Mouse (Mus musculus) forebrain, embryonic 16.5 days (tissue): ENCODE measurements at regions not wholly inside any gene's neighbourhood (a gene's known extent, or its start where the extent isn't known, plus 50 kb on each side); places are given as distances from the start of the nearest gene placed in this dataset.
A peak's percentile ranks its signal among the peaks of the same experiment; 100 is the strongest.

Source experiments
- ATAC-seq: fragments of 200-750 bp; cut with Nextera tagmentation; 2 replicates; pipeline ENCODE4 v1.8.0; 2017; ENCODE audit warnings: mild to moderate bottlenecking, moderate library complexity
- H3K27ac ChIP-seq: fragments of 300-500 bp; sonication (generic); 2 replicates; pipeline ENCODE4 v1.5.1; 2014; ENCODE audit warnings: low read length, control low read depth
- H3K27me3 ChIP-seq: fragments of 300-500 bp; sonication (generic); replicated peaks from 2 replicates; pipeline ENCODE4 v1.6.1; 2014; ENCODE audit warnings: low read length; ENCODE audit not compliant: control insufficient read depth, insufficient read depth
- H3K36me3 ChIP-seq: fragments of 300-500 bp; sonication (generic); 2 replicates; pipeline ENCODE4 v1.6.1; 2014; ENCODE audit not compliant: control insufficient read depth, insufficient read depth
- H3K4me1 ChIP-seq: fragments of 300-500 bp; sonication (generic); replicated peaks from 2 replicates; pipeline ENCODE4 v1.6.1; 2014; ENCODE audit warnings: low read length; ENCODE audit not compliant: control insufficient read depth, insufficient read depth
- H3K4me2 ChIP-seq: fragments of 300-500 bp; sonication (generic); 2 replicates; pipeline ENCODE4 v1.6.1; 2014; ENCODE audit warnings: mild to moderate bottlenecking, low read length, control low read depth
- H3K4me3 ChIP-seq: fragments of 300-500 bp; sonication (generic); replicated peaks from 2 replicates; pipeline ENCODE4 v1.5.1; 2014; ENCODE audit warnings: mild to moderate bottlenecking, low read length, control low read depth
- H3K9ac ChIP-seq: fragments of 300-500 bp; sonication (generic); replicated peaks from 2 replicates; pipeline ENCODE4 v1.6.1; 2014; ENCODE audit warnings: low read depth, low read length, control low read depth
- H3K9me3 ChIP-seq: fragments of 300-500 bp; sonication (generic); 2 replicates; pipeline ENCODE4 v1.6.1; 2016; ENCODE audit warnings: low read length; ENCODE audit not compliant: control insufficient read depth
- WGBS: fragments of 180-500 bp; shearing (Covaris S2); extraction: QIAGEN DNeasy Blood & Tissue Kit; methylation state at CpG from one replicate; pipeline ENCODE4 v1.1.7; 2014; 5-methylcytosine and 5-hydroxymethylcytosine counted together

- no peak overlapping the region for H3K4me3 ChIP-seq
- H3K27ac ChIP-seq, result no peak overlapping the region
- peaks cover 10% of the 10 kb centered on the region for H3K4me1 ChIP-seq
- no peaks in the 10 kb centered on the region for H3K9me3 ChIP-seq
- H3K27me3 ChIP-seq, result no peaks in the 10 kb centered on the region
- no peaks in the 10 kb centered on the region for H3K36me3 ChIP-seq
- ATAC-seq, result peak; percentile 89
- 0% methylated on average over 1 of the region's 1 CpGs for WGBS
- H3K4me2 ChIP-seq, result no peak overlapping the region
- no peak overlapping the region for H3K9ac ChIP-seq
These were observed 113.1 kb upstream of the Jag1 start for GRCm38 (mm10) chr2:137229422-137230069.

DNA sequence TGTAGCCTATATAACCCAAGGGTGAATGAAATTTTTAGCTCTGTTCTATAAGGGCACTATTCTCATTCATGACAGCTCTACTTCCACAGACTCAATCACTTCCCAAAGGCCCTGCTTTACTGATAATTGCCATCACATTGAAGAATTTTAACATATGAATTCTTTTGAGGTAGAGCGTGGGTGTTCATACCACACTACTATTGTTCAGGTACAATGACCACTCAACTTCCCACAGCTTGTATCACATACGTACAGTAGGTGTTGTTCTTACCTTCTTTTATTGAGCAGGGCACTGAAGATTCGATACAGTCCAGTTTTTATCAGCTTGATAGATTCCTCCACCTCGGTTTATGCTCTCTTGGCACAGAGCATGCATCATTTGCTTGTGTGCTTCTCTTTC is 111.1 kb upstream of the Jag1 start:
- H3K27ac ChIP-seq, result no peak overlapping the region
- WGBS, result 86% methylated on average over 4 of the region's 4 CpGs
- ATAC-seq, result no peak
- no peaks in the 10 kb centered on the region for H3K36me3 ChIP-seq
- H3K4me2 ChIP-seq, result no peak overlapping the region
- no peak overlapping the region for H3K9ac ChIP-seq
- no peaks in the 10 kb centered on the region for H3K27me3 ChIP-seq
- H3K9me3 ChIP-seq, result no peaks in the 10 kb centered on the region
- H3K4me1 ChIP-seq, result peaks cover 10% of the 10 kb centered on the region
- no peak overlapping the region for H3K4me3 ChIP-seq

GRCm38 (mm10) chr2:137224702-137225552 is 108.5 kb upstream of the Jag1 start:
- 86% methylated on average over 10 of the region's 10 CpGs for WGBS
- Histone ChIP-seq H3K4me1 (peaks cover 6% of the 10 kb centered on the region), H3K9ac (no peak overlapping the region), H3K27me3 (no peaks in the 10 kb centered on the region), H3K36me3 (no peaks in the 10 kb centered on the region), H3K9me3 (no peaks in the 10 kb centered on the region), H3K4me2 (no peak overlapping the region), H3K4me3 (no peak overlapping the region), H3K27ac (no peak overlapping the region)
- ATAC-seq, result no peak

GRCm38 (mm10) chr2:137215697-137216096 is 99.3 kb upstream of the Jag1 start:
- H3K27ac ChIP-seq, result no peak overlapping the region

DNA sequence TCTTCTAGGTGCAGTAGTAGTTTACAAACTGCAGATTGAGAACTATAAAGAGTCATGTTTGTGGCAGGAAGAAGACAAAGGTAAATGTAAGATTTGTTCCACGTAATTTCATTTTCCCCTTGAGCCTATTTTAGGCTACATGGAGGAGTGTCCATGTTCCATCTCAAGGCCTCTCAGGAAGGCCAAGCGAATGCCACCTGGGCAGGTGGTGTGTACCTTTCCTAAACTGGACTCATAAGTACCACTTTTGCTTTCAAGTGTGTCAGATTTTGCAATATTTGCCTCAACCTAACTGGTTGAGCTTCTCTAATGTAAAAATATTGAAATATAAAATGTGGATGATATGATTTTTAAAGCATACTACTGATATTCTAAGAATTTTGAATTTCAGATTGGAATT is 91.4 kb upstream of the Jag1 start:
- Histone ChIP-seq H3K4me3 (no peak overlapping the region), H3K27me3 (no peaks in the 10 kb centered on the region), H3K9me3 (no peaks in the 10 kb centered on the region), H3K4me1 (no peaks in the 10 kb centered on the region), H3K4me2 (no peak overlapping the region), H3K27ac (no peak overlapping the region), H3K36me3 (no peaks in the 10 kb centered on the region), H3K9ac (no peak overlapping the region)
- no peak for ATAC-seq
- 86% methylated on average over 2 of the region's 2 CpGs for WGBS

More at GRCm38 (mm10) chr2:137215697-137216096, 99.3 kb upstream of the Jag1 start:
- no peaks in the 10 kb centered on the region for H3K27me3 ChIP-seq
- H3K9ac ChIP-seq, result no peak overlapping the region
- H3K4me1 ChIP-seq, result no peaks in the 10 kb centered on the region
- no peaks in the 10 kb centered on the region for H3K36me3 ChIP-seq
- no peaks in the 10 kb centered on the region for H3K9me3 ChIP-seq
- H3K4me3 ChIP-seq, result no peak overlapping the region
- H3K4me2 ChIP-seq, result no peak overlapping the region
- ATAC-seq, result no peak
- 87% methylated on average over 7 of the region's 7 CpGs for WGBS

- no peaks in the 10 kb centered on the region for H3K9me3 ChIP-seq
- no peak overlapping the region for H3K4me2 ChIP-seq
- no peak for ATAC-seq
- WGBS, result 61% methylated on average over 6 of the region's 6 CpGs
- no peaks in the 10 kb centered on the region for H3K27me3 ChIP-seq
- no peak overlapping the region for H3K9ac ChIP-seq
- H3K4me1 ChIP-seq, result no peaks in the 10 kb centered on the region
- no peaks in the 10 kb centered on the region for H3K36me3 ChIP-seq
- H3K27ac ChIP-seq, result no peak overlapping the region
- H3K4me3 ChIP-seq, result no peak overlapping the region
These were observed 87.9 kb upstream of the Jag1 start for GRCm38 (mm10) chr2:137204274-137204850.

- no peak overlapping the region for H3K4me2 ChIP-seq
- ATAC-seq, result no peak
- H3K9ac ChIP-seq, result no peak overlapping the region
- no peaks in the 10 kb centered on the region for H3K36me3 ChIP-seq
- H3K27me3 ChIP-seq, result no peaks in the 10 kb centered on the region
- H3K4me3 ChIP-seq, result no peak overlapping the region
- H3K9me3 ChIP-seq, result no peaks in the 10 kb centered on the region
- no peak overlapping the region for H3K27ac ChIP-seq
- no peaks in the 10 kb centered on the region for H3K4me1 ChIP-seq
- WGBS, result 91% methylated on average over 4 of the region's 4 CpGs
These were observed 83.7 kb upstream of the Jag1 start for GRCm38 (mm10) chr2:137200101-137200500.

DNA sequence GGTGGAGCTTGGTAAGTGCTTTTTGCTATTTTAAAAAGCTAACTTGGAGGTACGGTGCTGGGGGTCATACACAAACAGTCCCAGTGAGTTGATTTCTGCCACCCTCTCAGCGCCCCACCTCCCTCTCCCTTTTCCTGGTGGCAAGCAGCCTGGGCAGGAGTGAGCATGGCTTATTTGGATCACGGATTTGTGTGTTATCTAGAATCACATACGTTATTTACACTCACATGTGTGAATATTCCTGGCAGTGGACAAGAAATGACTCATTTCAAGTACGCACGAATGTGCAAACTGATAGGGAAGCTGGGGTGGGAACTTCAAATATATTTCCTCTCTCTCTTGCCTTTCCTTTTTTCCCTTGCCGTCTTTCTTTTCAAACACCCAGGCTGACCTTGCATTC is 75.7 kb upstream of the Jag1 start:
- Histone ChIP-seq H3K4me1 (no peaks in the 10 kb centered on the region), H3K4me3 (no peak overlapping the region), H3K27me3 (no peaks in the 10 kb centered on the region), H3K9me3 (peaks cover 2% of the 10 kb centered on the region; the same call in 1 of the 2 replicates), H3K36me3 (no peaks in the 10 kb centered on the region), H3K27ac (no peak overlapping the region), H3K9ac (no peak overlapping the region), H3K4me2 (no peak overlapping the region)
- WGBS, result 81% methylated on average over 7 of the region's 7 CpGs
- ATAC-seq, result no peak

DNA sequence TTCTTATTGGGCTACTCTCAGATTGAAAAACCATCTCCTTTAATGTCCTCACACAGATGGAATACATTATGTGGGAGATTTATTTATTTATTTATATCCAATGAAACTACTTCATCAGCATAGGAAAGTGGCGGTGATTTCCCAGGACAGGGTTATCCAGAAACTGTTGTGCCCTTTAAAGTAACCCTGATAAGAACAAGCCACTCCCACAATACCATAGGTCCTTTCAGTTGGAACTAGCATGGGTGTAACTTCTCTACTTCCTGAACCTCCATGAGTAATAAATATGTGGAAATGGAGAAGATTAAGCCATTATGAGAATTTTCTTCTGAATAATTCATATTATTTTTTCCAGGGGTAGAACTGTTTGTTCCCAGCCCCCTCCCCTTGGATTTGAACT is 52.7 kb upstream of the Jag1 start:
- H3K9ac ChIP-seq, result no peak overlapping the region
- H3K4me1 ChIP-seq, result no peaks in the 10 kb centered on the region
- H3K36me3 ChIP-seq, result no peaks in the 10 kb centered on the region
- no peaks in the 10 kb centered on the region for H3K9me3 ChIP-seq
- H3K27me3 ChIP-seq, result no peaks in the 10 kb centered on the region
- no peak overlapping the region for H3K27ac ChIP-seq
- 94% methylated on average over 1 of the region's 1 CpGs for WGBS
- H3K4me2 ChIP-seq, result no peak overlapping the region
- ATAC-seq, result no peak
- H3K4me3 ChIP-seq, result no peak overlapping the region
